Comparison of ENCODE assay signal across 23 mouse cellular contexts in genomic region chr9:40870331-40870730, GRCm38 (mm10). TPM values are rescaled to one million over a fixed set of nuclear protein-coding genes. Genes with fewer than 3 reads are reported as not detected.
DNase-seq lines count a peak whose midpoint lies in the region; ATAC-seq and TF ChIP-seq lines count a peak whose summit lies in the region.
"Had no signal": no experiment of that assay in that cellular context is flagged by ENCODE, and none has a peak within 500 bp of the region (broad histone marks: within the 10 kb centered on the region; RNA-seq: fewer than 3 reads in every experiment).

No protein-coding gene starts in this region.

- TF ChIP-seq CTCF in forebrain, postnatal 0 days (IDR thresholded peaks at IDR 0.05; ENCODE audit: low read depth), result no peak

- no peaks in the 10 kb centered on the region for H3K9me3 ChIP-seq in forebrain, postnatal 0 days (ENCODE audit: low read length)
- no peaks in the 10 kb centered on the region for H3K9me3 ChIP-seq in forebrain, embryonic 16.5 days (ENCODE audit: control insufficient read depth, low read length)
- H3K9me3 ChIP-seq in midbrain, embryonic 11.5 days (ENCODE audit: control insufficient read depth, low read length), result no peaks in the 10 kb centered on the region
- H3K9me3 ChIP-seq in midbrain, embryonic 16.5 days (replicated peaks; ENCODE audit: control insufficient read depth, low read length, poor library complexity, severe bottlenecking), result no peaks in the 10 kb centered on the region
- H3K9me3 ChIP-seq: G1E had no signal

- H3K36me3 ChIP-seq in forebrain, postnatal 0 days (ENCODE audit: insufficient read depth), result no peaks in the 10 kb centered on the region
- H3K36me3 ChIP-seq in forebrain, embryonic 16.5 days (ENCODE audit: control insufficient read depth, insufficient read depth), result no peaks in the 10 kb centered on the region
- no peaks in the 10 kb centered on the region for H3K36me3 ChIP-seq in midbrain, embryonic 11.5 days (ENCODE audit: control insufficient read depth, insufficient read depth, low read length)
- H3K36me3 ChIP-seq in midbrain, embryonic 16.5 days (ENCODE audit: control insufficient read depth, insufficient read depth, low read length), result no peaks in the 10 kb centered on the region
- H3K36me3 ChIP-seq: G1E had no signal

- peak; percentile 59 for DNase-seq in forebrain, postnatal 0 days
- peak; percentile 85 for DNase-seq in midbrain, embryonic 11.5 days (ENCODE audit: low spot score, missing footprints)
- DNase-seq: adrenal gland, adult 2 months; adrenal gland, adult 8-10 months; adrenal gland, postnatal 10 days; adrenal gland, postnatal 14 days; adrenal gland, postnatal 25 days; adrenal gland, postnatal 36 days; B cell, adult 2 months; cerebellum, adult 11 months; cerebellum, adult 11-12 months; cerebellum, adult 18-20 months had no signal

- H3K4me3 ChIP-seq in forebrain, postnatal 0 days (ENCODE audit: low read depth, low read length), result no peak overlapping the region
- no peak overlapping the region for H3K4me3 ChIP-seq in forebrain, embryonic 16.5 days (replicated peaks; ENCODE audit: low read length)
- no peak overlapping the region for H3K4me3 ChIP-seq in midbrain, embryonic 11.5 days (ENCODE audit: low read depth, low read length)
- H3K4me3 ChIP-seq in midbrain, embryonic 16.5 days (ENCODE audit: low read depth, low read length), result no peak overlapping the region

- no peak overlapping the region for H3K27ac ChIP-seq in forebrain, postnatal 0 days (ENCODE audit: low read depth, low read length)
- H3K27ac ChIP-seq in forebrain, embryonic 16.5 days (ENCODE audit: low read length), result no peak overlapping the region
- no peak overlapping the region for H3K27ac ChIP-seq in midbrain, embryonic 11.5 days (ENCODE audit: low read depth, low read length)
- H3K27ac ChIP-seq in midbrain, embryonic 16.5 days (ENCODE audit: low read length), result no peak overlapping the region

- no peak for ATAC-seq in forebrain, postnatal 0 days
- no peak for ATAC-seq in forebrain, embryonic 16.5 days
- no peak for ATAC-seq in midbrain, embryonic 11.5 days (ENCODE audit: low FRiP score)
- ATAC-seq in midbrain, embryonic 16.5 days, result no peak
- ATAC-seq: activated CD4-positive, CD25-positive, alpha-beta regulatory T cell, adult 4 months; CD4-positive, CD25-positive, alpha-beta regulatory T cell, adult 4 months; Patski had no signal

- no peak overlapping the region for H3K9ac ChIP-seq in forebrain, postnatal 0 days
- H3K9ac ChIP-seq in forebrain, embryonic 16.5 days (replicated peaks; ENCODE audit: low read depth, low read length), result no peak overlapping the region
- no peak overlapping the region for H3K9ac ChIP-seq in midbrain, embryonic 11.5 days (ENCODE audit: low read length)
- no peak overlapping the region for H3K9ac ChIP-seq in midbrain, embryonic 16.5 days (ENCODE audit: low read depth, low read length)

- H3K4me1 ChIP-seq in forebrain, postnatal 0 days (ENCODE audit: insufficient read depth), result no peaks in the 10 kb centered on the region
- H3K4me1 ChIP-seq in forebrain, embryonic 16.5 days (replicated peaks; ENCODE audit: control insufficient read depth, insufficient read depth, low read length), result peaks cover 8% of the 10 kb centered on the region; the same call in 1 of the 2 replicates
- H3K4me1 ChIP-seq in midbrain, embryonic 11.5 days (ENCODE audit: control insufficient read depth, insufficient read depth, low read length), result peaks cover 5% of the 10 kb centered on the region; the same call in 1 of the 2 replicates
- H3K4me1 ChIP-seq in midbrain, embryonic 16.5 days (ENCODE audit: control insufficient read depth, insufficient read depth, low read length), result peaks cover 5% of the 10 kb centered on the region; the same call in 1 of the 2 replicates

- 75% methylated on average over 5 of the region's 5 CpGs for WGBS in forebrain, postnatal 0 days
- 81% methylated on average over 5 of the region's 5 CpGs for WGBS in forebrain, embryonic 16.5 days
- 85% methylated on average over 5 of the region's 5 CpGs for WGBS in midbrain, embryonic 11.5 days
- WGBS in midbrain, embryonic 16.5 days, result 87% methylated on average over 5 of the region's 5 CpGs

- peaks cover 58% of the 10 kb centered on the region for H3K27me3 ChIP-seq in forebrain, postnatal 0 days (ENCODE audit: insufficient read depth, low read length)
- H3K27me3 ChIP-seq in forebrain, embryonic 16.5 days (replicated peaks; ENCODE audit: control insufficient read depth, insufficient read depth, low read length), result peaks cover 46% of the 10 kb centered on the region
- H3K27me3 ChIP-seq in midbrain, embryonic 11.5 days (ENCODE audit: control insufficient read depth, insufficient read depth, low read length), result peaks cover 60% of the 10 kb centered on the region
- H3K27me3 ChIP-seq in midbrain, embryonic 16.5 days (ENCODE audit: control insufficient read depth, insufficient read depth, low read depth, low read length), result peaks cover 39% of the 10 kb centered on the region

- no peak overlapping the region for H3K4me2 ChIP-seq in forebrain, postnatal 0 days (ENCODE audit: low read depth)
- H3K4me2 ChIP-seq in forebrain, embryonic 16.5 days (ENCODE audit: low read length), result no peak overlapping the region
- H3K4me2 ChIP-seq in midbrain, embryonic 11.5 days, result no peak overlapping the region
- H3K4me2 ChIP-seq in midbrain, embryonic 16.5 days (ENCODE audit: low read length), result no peak overlapping the region

RNA-seq across cellular contexts. Expression of gene Bsx, which starts 3.6 kb away (rescaled TPM):
- 1.2 and 1.3 TPM in 2 replicates for total RNA-seq in forebrain, postnatal 0 days (2014; rRNA removed)
- polyA plus RNA-seq in forebrain, postnatal 0 days (2015; fragmentation: Nextera tagmentation; extraction: Ambion mirVana), result 0.40 and 1.0 TPM in 2 replicates
- 0.29 and 0.61 TPM in 2 replicates for polyA plus RNA-seq in forebrain, embryonic 16.5 days (2015; fragmentation: Nextera tagmentation; extraction: Ambion mirVana)
- polyA plus RNA-seq in midbrain, embryonic 11.5 days (2014; fragmentation: Nextera tagmentation; extraction: Ambion mirVana), result 0.22 and 0.50 TPM in 2 replicates
- polyA plus RNA-seq in midbrain, embryonic 16.5 days (2015; fragmentation: Nextera tagmentation; extraction: Ambion mirVana), result 1.8 and 2.5 TPM in 2 replicates
- total RNA-seq: adrenal gland, adult 18-20 months; adrenal gland, adult 2 months; adrenal gland, adult 8-10 months; adrenal gland, postnatal 10 days; adrenal gland, postnatal 14 days; adrenal gland, postnatal 25 days; adrenal gland, postnatal 36 days; CH12.LX; ES-E14; G1E; MEL had no signal
- polyA plus RNA-seq: activated CD4-positive, CD25-positive, alpha-beta regulatory T cell, adult 4 months; C2C12; CD4-positive, CD25-positive, alpha-beta regulatory T cell, adult 4 months; G1E; Patski had no signal
